Mouse (Mus musculus): ENCODE measurements around the gene A330070K13Rik. TPM values are rescaled to one million over a fixed set of nuclear protein-coding genes. Genes with fewer than 3 reads are reported as not detected.
A peak's percentile ranks its signal among the peaks of the same experiment; 100 is the strongest.

A330070K13Rik gene
- 1 to 10 TPM in 2 of 4 experiments, under 1 TPM in 2; 0.63 to 1.2 (median 1.0) TPM for total RNA-seq (2022)

GRCm38 (mm10) chr5:130384222-130384912 is at the start of gene A330070K13Rik:
Gene A330070K13Rik, minus strand, starts transcription at chr5:130384631.
- no peak for DNase-seq (ENCODE audit: low spot score in 2 of 2)

- DNase-seq (ENCODE audit: low spot score in 2 of 2), result peak; percentile 15 to 31
Measured at GRCm38 (mm10) chr5:130411516-130411915, 27.1 kb upstream of the A330070K13Rik start.

- DNase-seq (ENCODE audit: low spot score in 2 of 2), result no peak
Measured at GRCm38 (mm10) chr5:130409706-130410105, 25.3 kb upstream of the A330070K13Rik start.

GRCm38 (mm10) chr5:130405201-130405600 is 20.8 kb upstream of the A330070K13Rik start:
- peak; percentile 13 to 69 for DNase-seq (ENCODE audit: low spot score in 2 of 2)

GRCm38 (mm10) chr5:130400136-130400917 is 15.9 kb upstream of the A330070K13Rik start:
- DNase-seq (ENCODE audit: low spot score in 2 of 2), result no peak

- no peak for DNase-seq (ENCODE audit: low spot score in 2 of 2)
Measured at GRCm38 (mm10) chr5:130395142-130395541, 10.7 kb upstream of the A330070K13Rik start.

- no peak for DNase-seq (ENCODE audit: low spot score in 2 of 2)
Measured at GRCm38 (mm10) chr5:130394386-130394785, 10.0 kb upstream of the A330070K13Rik start.

- no peak for DNase-seq (ENCODE audit: low spot score in 2 of 2)
Measured at GRCm38 (mm10) chr5:130393618-130394355, 9.4 kb upstream of the A330070K13Rik start.

- no peak for DNase-seq (ENCODE audit: low spot score in 2 of 2)
Measured at GRCm38 (mm10) chr5:130386418-130386817, 2.0 kb upstream of the A330070K13Rik start.

GRCm38 (mm10) chr5:130375411-130375810 is 9.0 kb downstream of the A330070K13Rik start:
- DNase-seq (ENCODE audit: low spot score in 2 of 2), result no peak

- no peak for DNase-seq (ENCODE audit: low spot score in 2 of 2)
Measured at GRCm38 (mm10) chr5:130369237-130369636, 15.2 kb downstream of the A330070K13Rik start, which contains the start of gene Caln1. Gene Caln1, plus strand, starts transcription at chr5:130369455.

GRCm38 (mm10) chr5:130368236-130368635 is 16.2 kb downstream of the A330070K13Rik start:
- no peak for DNase-seq (ENCODE audit: low spot score in 2 of 2)

- DNase-seq (ENCODE audit: low spot score in 2 of 2), result no peak
Measured at GRCm38 (mm10) chr5:130363773-130364172, 20.7 kb downstream of the A330070K13Rik start.

GRCm38 (mm10) chr5:130363111-130363510 is 21.3 kb downstream of the A330070K13Rik start:
- no peak for DNase-seq (ENCODE audit: low spot score in 2 of 2)

- no peak for DNase-seq (ENCODE audit: low spot score in 2 of 2)
Measured at GRCm38 (mm10) chr5:130355223-130355622, 29.2 kb downstream of the A330070K13Rik start.

GRCm38 (mm10) chr5:130345871-130346270 is 38.6 kb downstream of the A330070K13Rik start:
- no peak for DNase-seq (ENCODE audit: low spot score in 2 of 2)

- DNase-seq (ENCODE audit: low spot score in 2 of 2), result no peak
Measured at GRCm38 (mm10) chr5:130344999-130345398, 39.4 kb downstream of the A330070K13Rik start.

- DNase-seq (ENCODE audit: low spot score in 2 of 2), result no peak
Measured at GRCm38 (mm10) chr5:130340656-130341055, 43.8 kb downstream of the A330070K13Rik start.

GRCm38 (mm10) chr5:130335462-130335861 is 49.0 kb downstream of the A330070K13Rik start:
- no peak for DNase-seq (ENCODE audit: low spot score in 2 of 2)

GRCm38 (mm10) chr5:130333971-130334370 is 50.5 kb downstream of the A330070K13Rik start:
- no peak for DNase-seq (ENCODE audit: low spot score in 2 of 2)

GRCm38 (mm10) chr5:130333566-130333965 is 50.9 kb downstream of the A330070K13Rik start:
- DNase-seq (ENCODE audit: low spot score in 2 of 2), result no peak

- no peak for DNase-seq (ENCODE audit: low spot score in 2 of 2)
Measured at GRCm38 (mm10) chr5:130331206-130331605, 53.2 kb downstream of the A330070K13Rik start.

All from left cerebral cortex, adult 8-10 months (tissue).